Mouse (Mus musculus): Measurements from ENCODE around the gene Fam71b. TPM values are rescaled to one million over a fixed set of nuclear protein-coding genes. Genes with fewer than 3 reads are reported as not detected.

The Fam71b gene
- polyA plus RNA-seq, 1 experiment from 2014 or later: not detected

DNA sequence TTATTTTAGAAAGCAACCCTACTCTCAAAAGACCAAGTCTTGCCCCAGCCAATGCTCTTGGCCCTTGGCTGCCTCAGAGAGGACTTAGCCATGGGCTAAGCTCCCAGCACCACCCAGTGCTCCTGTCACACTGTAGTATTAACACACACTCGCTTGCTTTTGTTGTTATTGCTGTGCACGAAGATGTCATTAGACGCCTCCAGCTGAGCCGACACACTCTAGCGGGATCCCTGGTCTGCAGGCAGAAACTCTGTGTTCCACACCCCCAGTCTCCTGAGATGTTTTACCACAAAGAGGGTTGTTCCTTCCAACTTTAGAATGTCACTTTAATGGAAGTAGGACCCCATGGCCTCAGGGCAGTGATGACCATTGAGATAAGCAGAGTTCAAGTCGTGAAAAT is 7.9 kb upstream of the Fam71b start:
- Histone ChIP-seq H3K27me3 (no peaks in the 10 kb centered on the region), H3K4me2 (no peak overlapping the region), H3K4me3 (no peak overlapping the region), H3K9me3 (replicated peaks) (no peaks in the 10 kb centered on the region), H3K4me1 (no peaks in the 10 kb centered on the region), H3K9ac (no peak overlapping the region), H3K27ac (no peak overlapping the region), H3K36me3 (ENCODE audit: poor library complexity, severe bottlenecking) (no peaks in the 10 kb centered on the region)
- no peak for ATAC-seq
- WGBS: 71% methylated on average over 6 of the region's 6 CpGs

DNA sequence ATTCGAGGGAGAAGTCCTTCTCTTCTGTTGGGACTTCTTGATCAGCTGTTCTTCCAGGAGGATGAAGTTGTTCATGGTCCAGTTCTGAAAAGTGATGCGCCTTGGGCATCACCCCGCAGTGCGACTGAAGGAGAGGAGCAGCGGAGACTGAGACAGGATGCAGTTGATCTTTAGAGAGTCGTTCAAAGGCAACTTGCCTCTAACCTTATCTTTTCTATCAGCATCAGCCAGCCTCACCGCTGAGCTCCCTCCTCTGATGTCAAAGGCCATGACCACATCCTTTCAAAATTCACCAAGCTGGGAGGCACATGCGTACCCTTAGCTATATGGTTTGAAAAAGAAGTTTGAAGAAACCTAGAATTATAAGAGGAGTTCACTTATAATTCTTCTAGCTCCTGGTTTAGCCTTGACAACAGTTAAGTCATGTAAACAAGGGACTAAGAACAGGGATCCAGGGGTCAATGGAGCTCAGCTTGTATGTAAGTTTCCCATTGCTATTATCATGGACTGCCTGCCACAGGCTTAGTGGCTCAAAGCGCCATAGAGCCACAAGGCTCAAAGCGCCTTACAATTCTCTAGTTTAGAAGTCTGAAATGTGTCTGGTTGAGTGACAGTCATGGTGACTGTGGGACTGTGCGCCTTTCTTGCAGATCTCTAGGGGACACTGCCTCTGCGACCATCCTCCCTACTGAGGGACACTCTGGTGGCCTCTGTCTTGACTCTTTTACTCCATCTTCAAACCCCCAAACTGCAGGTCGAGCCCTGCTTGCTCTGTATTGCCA is 6.8 kb upstream of the Fam71b start, which contains the start of gene Itk:
Gene Itk (minus strand): TSS at position 180 of the 782 bp plus-strand sequence.
- Histone ChIP-seq H3K4me3 (no peak within 1 kb of the TSS), H3K4me2 (no peak within 1 kb of the TSS), H3K4me1 (no peaks in the 10 kb centered on the region), H3K9me3 (replicated peaks) (no peaks in the 10 kb centered on the region), H3K27me3 (no peaks in the 10 kb centered on the region), H3K36me3 (ENCODE audit: poor library complexity, severe bottlenecking) (no peaks in the 10 kb centered on the region), H3K27ac (no peak within 1 kb of the TSS), H3K9ac (no peak within 1 kb of the TSS)
- 89% methylated on average over 13 of the region's 13 CpGs for WGBS
- no peak for ATAC-seq

DNA sequence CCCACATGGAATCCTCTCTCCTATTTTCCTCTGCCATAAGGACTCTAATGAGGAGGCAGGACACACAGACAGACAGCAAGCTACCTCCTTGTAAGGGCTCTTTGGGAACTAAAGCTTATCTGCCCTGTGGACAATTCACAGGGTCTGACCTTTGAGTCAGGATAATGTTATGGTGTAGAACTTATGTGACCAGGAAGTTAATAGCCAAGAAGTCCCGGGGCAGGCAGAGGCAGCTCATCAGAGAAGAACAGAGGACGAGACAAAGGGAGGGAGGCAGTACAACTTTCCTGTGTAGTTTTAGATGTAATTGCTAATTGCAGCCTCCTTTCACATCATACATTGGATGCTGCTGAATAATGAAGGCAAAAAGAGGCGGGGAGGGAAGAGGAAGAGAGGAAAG is 5.7 kb upstream of the Fam71b start:
- Histone ChIP-seq H3K27me3 (no peaks in the 10 kb centered on the region), H3K4me3 (no peak overlapping the region), H3K27ac (no peak overlapping the region), H3K9me3 (replicated peaks) (no peaks in the 10 kb centered on the region), H3K4me1 (no peaks in the 10 kb centered on the region), H3K36me3 (ENCODE audit: poor library complexity, severe bottlenecking) (no peaks in the 10 kb centered on the region), H3K4me2 (no peak overlapping the region), H3K9ac (no peak overlapping the region)
- 31% methylated on average over 3 of the region's 3 CpGs for WGBS
- ATAC-seq: no peak

DNA sequence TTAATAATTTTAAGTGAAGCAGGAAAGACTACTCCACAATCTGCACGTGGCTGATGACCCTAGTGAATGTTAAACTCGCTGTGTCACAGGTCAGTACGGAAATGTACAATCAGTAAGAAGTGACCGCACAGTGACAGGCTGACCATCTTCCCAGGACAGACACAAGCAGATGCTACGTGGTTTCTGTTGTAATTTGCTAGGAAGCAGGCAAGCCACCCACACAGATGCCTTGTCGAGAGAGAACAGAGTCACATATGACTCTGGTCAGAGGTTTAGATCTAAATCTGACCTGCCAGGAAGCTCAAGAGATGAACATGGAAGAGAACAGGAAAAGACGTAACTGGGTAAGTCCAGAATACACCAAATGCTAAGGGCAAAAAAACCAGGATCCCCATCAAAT is 3.5 kb upstream of the Fam71b start:
- H3K27me3 ChIP-seq: no peaks in the 10 kb centered on the region
- H3K4me1 ChIP-seq: no peaks in the 10 kb centered on the region
- H3K4me3 ChIP-seq: no peak overlapping the region
- no peak overlapping the region for H3K4me2 ChIP-seq
- no peaks in the 10 kb centered on the region for H3K36me3 ChIP-seq (ENCODE audit: poor library complexity, severe bottlenecking)
- no peaks in the 10 kb centered on the region for H3K9me3 ChIP-seq (replicated peaks)
- 91% methylated on average over 7 of the region's 7 CpGs for WGBS
- ATAC-seq: no peak
- H3K27ac ChIP-seq: no peak overlapping the region
- H3K9ac ChIP-seq: no peak overlapping the region

DNA sequence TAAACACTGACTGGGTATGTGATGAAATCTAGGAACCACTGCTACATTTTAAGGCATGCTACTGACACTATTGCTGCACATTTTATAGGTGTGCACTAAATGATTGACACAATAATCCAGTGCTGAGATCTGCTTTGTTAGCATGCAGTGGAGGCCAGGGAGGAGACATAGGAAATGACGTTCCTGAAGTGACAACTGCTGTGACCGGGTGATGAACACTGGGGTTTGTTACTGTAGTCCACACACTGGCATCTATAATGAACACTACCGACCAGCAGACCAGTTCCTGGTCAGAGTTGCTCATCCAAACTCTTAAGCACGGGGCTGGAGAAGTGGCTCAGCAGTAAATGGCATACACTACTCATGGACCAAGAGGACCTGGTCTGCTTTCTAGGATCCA is 2.9 kb upstream of the Fam71b start:
- Histone ChIP-seq H3K4me1 (no peaks in the 10 kb centered on the region), H3K27me3 (no peaks in the 10 kb centered on the region), H3K4me3 (no peak overlapping the region), H3K4me2 (no peak overlapping the region), H3K9ac (no peak overlapping the region), H3K9me3 (replicated peaks) (no peaks in the 10 kb centered on the region), H3K27ac (no peak overlapping the region), H3K36me3 (ENCODE audit: poor library complexity, severe bottlenecking) (no peaks in the 10 kb centered on the region)
- ATAC-seq: no peak
- 82% methylated on average over 4 of the region's 4 CpGs for WGBS

DNA sequence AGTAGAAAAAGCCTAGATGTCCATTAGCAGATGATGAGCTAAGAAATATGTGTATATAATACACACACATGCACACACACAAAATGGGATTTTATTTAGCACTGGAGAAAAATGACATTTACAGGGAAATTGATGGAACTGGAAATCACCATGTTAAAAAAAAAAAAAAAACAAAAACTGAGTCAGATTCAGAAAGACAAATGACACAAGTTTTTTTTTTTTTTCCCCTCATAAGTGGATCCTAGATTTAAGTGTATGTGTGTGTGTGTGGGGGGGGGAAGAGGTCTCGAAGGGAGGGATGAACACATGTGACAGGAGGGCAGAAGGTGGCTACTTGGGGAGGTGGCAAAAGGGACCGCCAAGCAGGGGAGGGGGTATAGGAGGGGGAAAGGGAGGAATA is 1.3 kb upstream of the Fam71b start:
- 94% methylated on average over 2 of the region's 2 CpGs for WGBS
- Histone ChIP-seq H3K4me3 (no peak overlapping the region), H3K36me3 (ENCODE audit: poor library complexity, severe bottlenecking) (no peaks in the 10 kb centered on the region), H3K9ac (no peak overlapping the region), H3K4me2 (no peak overlapping the region), H3K27ac (no peak overlapping the region), H3K27me3 (no peaks in the 10 kb centered on the region), H3K4me1 (no peaks in the 10 kb centered on the region), H3K9me3 (replicated peaks) (no peaks in the 10 kb centered on the region)
- no peak for ATAC-seq

DNA sequence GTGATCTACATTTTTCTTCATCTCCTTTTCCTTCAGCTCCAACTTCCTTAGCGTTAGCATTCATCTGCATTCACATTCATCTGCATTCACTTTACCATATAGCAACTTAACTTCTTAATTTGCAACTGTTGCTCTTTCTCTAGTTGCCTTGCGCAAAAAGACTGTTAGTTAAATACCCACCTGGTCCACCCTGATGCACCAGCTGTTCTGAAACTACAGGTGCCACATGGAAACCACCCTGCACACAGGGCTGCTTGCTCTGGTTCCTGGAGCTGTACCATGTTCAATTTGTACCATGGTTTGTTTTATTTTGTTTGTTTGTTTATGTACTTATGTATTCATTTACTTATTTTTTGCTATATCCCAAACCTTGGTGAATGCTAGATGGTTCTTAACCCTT is 661 bp upstream of the Fam71b start:
- H3K27ac ChIP-seq: no peak overlapping the region
- H3K27me3 ChIP-seq: no peaks in the 10 kb centered on the region
- 89% methylated on average over 2 of the region's 2 CpGs for WGBS
- H3K4me2 ChIP-seq: no peak overlapping the region
- H3K36me3 ChIP-seq (ENCODE audit: poor library complexity, severe bottlenecking): no peaks in the 10 kb centered on the region
- no peak overlapping the region for H3K9ac ChIP-seq
- no peak for ATAC-seq
- H3K9me3 ChIP-seq (replicated peaks): no peaks in the 10 kb centered on the region
- H3K4me1 ChIP-seq: no peaks in the 10 kb centered on the region
- H3K4me3 ChIP-seq: no peak overlapping the region

DNA sequence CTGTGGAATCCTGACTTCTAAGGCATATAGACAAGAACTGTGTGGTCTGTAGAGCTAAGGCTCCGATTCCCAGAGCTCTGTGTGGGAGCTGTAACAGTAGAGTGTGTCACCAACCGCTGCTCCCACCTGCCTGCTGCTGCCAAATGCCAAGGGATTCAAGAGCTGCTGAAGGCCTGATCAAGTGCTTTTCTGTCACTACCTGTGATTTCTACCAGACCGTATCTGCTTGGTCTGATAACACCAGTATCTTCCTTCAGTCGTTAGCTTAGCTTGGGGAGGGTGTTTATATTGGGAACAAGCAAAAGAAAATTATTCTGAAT is 461 bp downstream of the Fam71b start:
- H3K27me3 ChIP-seq: no peaks in the 10 kb centered on the region
- H3K4me1 ChIP-seq: no peaks in the 10 kb centered on the region
- H3K9ac ChIP-seq: no peak overlapping the region
- H3K36me3 ChIP-seq (ENCODE audit: poor library complexity, severe bottlenecking): no peaks in the 10 kb centered on the region
- 93% methylated on average over 4 of the region's 4 CpGs for WGBS
- no peak for ATAC-seq
- H3K27ac ChIP-seq: no peak overlapping the region
- H3K9me3 ChIP-seq (replicated peaks): no peaks in the 10 kb centered on the region
- H3K4me3 ChIP-seq: no peak overlapping the region
- H3K4me2 ChIP-seq: no peak overlapping the region

DNA sequence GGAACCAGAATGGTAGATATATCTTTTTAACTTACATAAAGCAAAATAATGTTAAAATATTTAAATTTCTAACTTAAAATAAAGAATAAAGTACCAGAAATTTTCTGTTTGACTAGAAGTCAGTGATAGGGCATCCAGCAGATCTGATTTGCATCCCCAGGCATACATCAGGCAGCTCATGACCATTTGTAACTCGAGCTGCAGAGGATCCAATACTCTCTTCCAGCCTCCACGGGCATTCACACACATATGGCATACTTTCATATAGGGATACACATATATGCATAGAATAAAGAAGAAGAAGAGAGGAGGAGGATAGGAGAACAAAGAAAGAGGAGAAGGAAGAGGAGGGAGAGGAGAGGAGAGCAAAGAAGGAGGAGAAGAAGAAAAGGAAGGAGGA is 1.5 kb downstream of the Fam71b start:
- H3K27ac ChIP-seq: no peak overlapping the region
- no peak overlapping the region for H3K4me3 ChIP-seq
- H3K9ac ChIP-seq: no peak overlapping the region
- no peaks in the 10 kb centered on the region for H3K36me3 ChIP-seq (ENCODE audit: poor library complexity, severe bottlenecking)
- no peaks in the 10 kb centered on the region for H3K9me3 ChIP-seq (replicated peaks)
- ATAC-seq: no peak
- no peak overlapping the region for H3K4me2 ChIP-seq
- WGBS: 69% methylated on average over 2 of the region's 2 CpGs
- H3K27me3 ChIP-seq: no peaks in the 10 kb centered on the region
- no peaks in the 10 kb centered on the region for H3K4me1 ChIP-seq

DNA sequence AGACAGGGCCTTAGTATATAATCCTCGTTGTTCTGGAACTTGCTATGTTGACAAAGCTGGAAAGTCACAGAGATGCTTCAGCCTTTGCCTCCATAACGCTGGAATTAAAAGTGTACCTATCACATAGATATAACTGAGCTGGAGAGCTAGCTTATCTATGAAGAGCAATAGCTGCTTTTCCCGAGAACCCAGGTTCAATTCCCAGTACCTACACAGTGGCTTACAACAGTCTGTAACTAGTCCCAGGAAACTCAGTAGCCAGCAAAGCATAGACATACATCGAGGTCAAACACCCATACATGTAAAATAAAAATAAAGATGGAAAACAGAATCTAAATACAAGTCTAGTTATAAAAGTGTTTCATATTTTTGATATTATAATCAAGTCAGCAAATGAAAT is 2.1 kb downstream of the Fam71b start:
- no peaks in the 10 kb centered on the region for H3K9me3 ChIP-seq (replicated peaks)
- 89% methylated on average over 4 of the region's 4 CpGs for WGBS
- no peak overlapping the region for H3K4me2 ChIP-seq
- no peaks in the 10 kb centered on the region for H3K36me3 ChIP-seq (ENCODE audit: poor library complexity, severe bottlenecking)
- no peak overlapping the region for H3K9ac ChIP-seq
- H3K27me3 ChIP-seq: no peaks in the 10 kb centered on the region
- no peak overlapping the region for H3K4me3 ChIP-seq
- no peak for ATAC-seq
- no peak overlapping the region for H3K27ac ChIP-seq
- no peaks in the 10 kb centered on the region for H3K4me1 ChIP-seq

DNA sequence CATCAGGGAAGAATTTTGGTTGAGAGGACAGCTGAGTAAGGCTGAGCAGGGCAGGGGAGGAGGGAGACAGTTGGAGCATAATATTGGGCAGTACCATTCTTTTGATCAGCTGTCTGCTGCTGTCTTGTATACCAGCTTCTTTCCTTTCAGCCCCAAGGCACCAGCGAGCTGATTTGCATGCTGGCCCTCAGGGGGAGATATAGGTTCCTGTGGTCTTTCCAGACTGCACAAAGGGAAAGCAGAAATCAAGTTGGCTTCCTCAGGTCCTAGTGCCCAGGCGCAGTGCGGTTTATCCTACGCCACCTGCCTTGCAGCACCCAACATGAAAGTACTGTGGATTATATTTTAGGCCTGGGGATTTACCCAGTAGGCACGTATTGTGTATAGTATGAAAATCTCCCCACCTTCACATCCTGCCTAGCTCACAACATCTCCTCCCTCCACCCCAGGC is 2.6 kb downstream of the Fam71b start:
- WGBS: 68% methylated on average over 5 of the region's 5 CpGs
- H3K4me2 ChIP-seq: no peak overlapping the region
- no peak overlapping the region for H3K4me3 ChIP-seq
- no peaks in the 10 kb centered on the region for H3K4me1 ChIP-seq
- no peaks in the 10 kb centered on the region for H3K9me3 ChIP-seq (replicated peaks)
- H3K27me3 ChIP-seq: no peaks in the 10 kb centered on the region
- ATAC-seq: no peak
- no peaks in the 10 kb centered on the region for H3K36me3 ChIP-seq (ENCODE audit: poor library complexity, severe bottlenecking)
- H3K27ac ChIP-seq: no peak overlapping the region
- H3K9ac ChIP-seq: no peak overlapping the region

DNA sequence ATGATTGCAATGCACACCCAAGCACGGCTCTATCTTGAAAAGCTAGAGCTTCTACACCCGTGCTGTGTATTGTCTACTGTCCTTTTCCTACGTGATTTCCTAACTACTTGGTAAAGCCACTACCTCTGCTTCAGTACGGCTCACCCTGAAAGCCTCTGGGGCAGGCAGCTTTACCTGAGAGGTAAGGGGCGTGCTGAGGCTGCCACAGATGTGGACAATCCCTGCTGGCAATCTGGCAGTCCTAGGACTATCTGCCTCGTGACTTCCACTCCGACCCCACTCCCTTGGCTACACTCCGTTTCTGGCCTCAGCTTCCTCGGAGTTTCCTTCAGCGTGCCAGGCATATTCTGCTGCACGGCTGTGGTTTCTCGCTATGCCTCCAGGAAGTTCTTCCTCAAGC is 5.2 kb downstream of the Fam71b start:
- no peaks in the 10 kb centered on the region for H3K27me3 ChIP-seq
- H3K27ac ChIP-seq: no peak overlapping the region
- WGBS: 88% methylated on average over 12 of the region's 12 CpGs
- no peak for ATAC-seq
- H3K4me2 ChIP-seq: no peak overlapping the region
- no peaks in the 10 kb centered on the region for H3K9me3 ChIP-seq (replicated peaks)
- H3K4me1 ChIP-seq: no peaks in the 10 kb centered on the region
- H3K9ac ChIP-seq: no peak overlapping the region
- no peaks in the 10 kb centered on the region for H3K36me3 ChIP-seq (ENCODE audit: poor library complexity, severe bottlenecking)
- H3K4me3 ChIP-seq: no peak overlapping the region

DNA sequence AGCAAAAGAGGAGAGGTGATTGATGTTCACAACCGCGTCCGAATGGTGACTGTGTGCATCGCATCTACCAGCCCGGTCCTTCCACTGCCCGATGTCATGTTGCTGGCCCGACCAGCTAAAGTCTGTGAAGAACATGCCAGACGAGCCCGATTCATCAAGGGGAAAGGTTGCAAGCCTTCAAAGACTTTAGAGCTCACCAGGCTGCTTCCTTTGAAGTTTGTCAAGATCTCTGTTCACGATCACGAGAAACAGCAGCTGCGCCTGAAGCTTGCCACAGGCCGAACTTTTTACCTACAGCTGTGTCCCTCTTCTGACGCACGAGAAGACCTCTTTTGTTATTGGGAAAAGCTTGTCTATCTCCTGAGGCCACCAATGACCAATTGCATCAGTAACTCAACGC is 8.6 kb downstream of the Fam71b start:
- no peak overlapping the region for H3K4me3 ChIP-seq
- no peak overlapping the region for H3K4me2 ChIP-seq
- 88% methylated on average over 16 of the region's 16 CpGs for WGBS
- H3K4me1 ChIP-seq: no peaks in the 10 kb centered on the region
- no peak overlapping the region for H3K27ac ChIP-seq
- H3K9me3 ChIP-seq (replicated peaks): no peaks in the 10 kb centered on the region
- H3K9ac ChIP-seq: no peak overlapping the region
- no peak for ATAC-seq
- no peaks in the 10 kb centered on the region for H3K27me3 ChIP-seq
- no peaks in the 10 kb centered on the region for H3K36me3 ChIP-seq (ENCODE audit: poor library complexity, severe bottlenecking)

Data from forebrain, embryonic 13.5 days (tissue).